Mouse (Mus musculus) gastrocnemius, adult 8-10 months (tissue): ENCODE results near the gene Casc1. TPM values are rescaled to one million over a fixed set of nuclear protein-coding genes. Genes with fewer than 3 reads are reported as not detected.

Experiments used
- DNase-seq, 2 experiments: peaks; one replicate each; pipeline ENCODE4 v3.0.0; 2022; ENCODE audit warnings: low spot score in 2 of 2
- total RNA-seq, 4 experiments: library from RNA; stranded (reverse); gene quantifications; 2 replicates each; pipeline ENCODE4 v1.2.4; 2022

Gene Casc1
- total RNA-seq, 4 experiments from 2014 or later: 0.15 to 0.17 TPM; not detected in 2

GRCm38 (mm10) chr6:145204440-145204839, 6.4 kb downstream of the Casc1 start:
- no peak for DNase-seq

GRCm38 (mm10) chr6:145202432-145203125, 8.2 kb downstream of the Casc1 start:
- DNase-seq: no peak

DNA sequence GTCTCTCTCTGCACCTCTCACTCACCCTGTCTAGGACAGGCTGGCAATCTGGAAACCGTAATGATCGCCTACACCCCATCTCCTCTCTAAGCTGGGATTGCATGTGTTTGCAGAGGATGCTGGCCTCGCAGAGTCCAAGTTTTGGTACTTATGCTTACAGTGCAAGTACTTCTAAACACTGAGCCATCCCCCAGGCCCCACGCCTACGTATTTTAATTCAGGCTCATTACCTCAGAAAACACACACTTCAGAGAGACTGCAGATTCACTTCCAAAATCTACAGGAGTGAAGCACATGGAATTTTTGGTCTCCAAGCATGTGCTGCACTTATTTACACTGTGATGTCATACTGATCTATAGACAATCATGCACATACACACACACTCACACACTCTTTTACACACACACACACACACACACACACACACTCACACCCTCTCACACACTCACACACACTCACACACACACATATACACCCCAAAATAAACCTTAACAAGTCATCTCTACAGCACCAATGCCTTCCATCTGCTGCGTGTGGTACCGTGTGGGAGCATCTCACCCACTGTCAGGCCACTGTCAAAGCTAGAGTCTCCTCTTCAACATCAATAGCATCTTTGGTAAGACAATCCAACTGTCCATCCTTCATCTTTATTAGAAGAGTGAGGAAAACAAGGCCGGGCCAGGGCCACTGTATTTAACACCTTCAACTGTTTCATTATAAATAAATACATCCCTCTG, 12.7 kb downstream of the Casc1 start:
- DNase-seq: no peak

DNA sequence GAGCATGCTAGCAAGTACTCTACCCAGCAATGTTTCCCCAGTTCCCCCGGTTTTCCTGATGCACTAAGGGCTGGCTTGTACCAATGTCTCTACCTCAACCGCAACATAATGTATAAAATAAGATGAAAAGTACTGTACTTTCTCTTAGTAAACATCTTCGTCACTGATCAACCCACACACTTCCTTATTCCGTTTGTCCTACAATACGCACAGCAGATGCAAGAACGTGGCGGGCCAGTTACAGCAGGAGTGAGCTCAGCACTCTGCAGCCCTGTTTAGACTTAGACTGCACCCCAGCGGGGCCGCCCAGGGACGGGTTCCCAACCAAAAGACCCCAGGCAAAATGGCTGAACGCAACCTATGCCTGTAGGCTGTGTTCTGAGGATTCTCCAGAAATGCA, 17.4 kb downstream of the Casc1 start:
- DNase-seq: no peak

- DNase-seq: no peak
Observed at GRCm38 (mm10) chr6:145193038-145193437, 17.8 kb downstream of the Casc1 start.

DNA sequence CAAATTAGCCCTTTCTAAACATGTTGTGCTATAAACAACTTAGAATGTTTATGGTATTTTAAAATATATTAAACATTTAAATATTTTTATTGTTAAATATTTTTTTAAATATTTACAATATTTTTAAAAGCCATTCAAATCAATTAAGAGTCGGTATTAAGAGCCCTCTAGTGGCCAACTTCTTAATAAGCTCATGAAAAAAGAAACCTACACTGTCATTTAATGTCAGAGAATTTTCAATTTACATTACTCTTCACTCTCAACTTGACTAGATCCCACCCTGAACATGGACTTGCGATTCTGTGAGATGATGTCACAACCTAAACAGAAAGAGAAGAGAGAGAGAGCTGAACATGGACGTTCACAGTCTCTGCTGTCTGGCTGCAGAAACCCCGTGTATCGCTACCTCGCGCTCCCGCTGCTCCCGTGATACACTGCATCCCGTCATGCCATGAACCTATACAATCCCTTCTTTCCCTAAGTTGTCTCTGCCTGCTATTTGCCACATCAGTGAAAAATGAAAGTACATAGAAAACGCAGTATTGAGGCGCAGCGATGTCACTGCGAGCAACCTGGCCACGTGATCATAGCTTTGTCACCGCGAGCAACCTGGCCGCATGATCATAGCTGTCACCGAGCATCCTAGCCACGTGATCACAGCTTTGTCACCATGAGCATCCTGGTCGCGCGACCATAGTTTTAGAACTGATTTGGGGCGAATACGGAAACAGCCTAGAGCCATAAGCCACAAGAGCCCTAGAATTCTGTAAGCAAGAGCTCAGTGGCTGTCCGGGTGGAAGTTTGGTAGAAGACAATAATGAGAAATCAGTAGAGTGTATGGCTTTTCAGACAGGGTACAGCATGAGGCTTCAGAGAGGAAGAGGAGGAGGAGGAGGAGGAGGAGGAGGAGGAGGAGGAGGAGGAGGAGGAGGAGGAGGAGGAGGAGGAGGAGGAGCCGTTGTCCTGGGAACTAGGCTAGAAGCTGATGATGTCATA, 23.4 kb downstream of the Casc1 start:
- no peak for DNase-seq

DNA sequence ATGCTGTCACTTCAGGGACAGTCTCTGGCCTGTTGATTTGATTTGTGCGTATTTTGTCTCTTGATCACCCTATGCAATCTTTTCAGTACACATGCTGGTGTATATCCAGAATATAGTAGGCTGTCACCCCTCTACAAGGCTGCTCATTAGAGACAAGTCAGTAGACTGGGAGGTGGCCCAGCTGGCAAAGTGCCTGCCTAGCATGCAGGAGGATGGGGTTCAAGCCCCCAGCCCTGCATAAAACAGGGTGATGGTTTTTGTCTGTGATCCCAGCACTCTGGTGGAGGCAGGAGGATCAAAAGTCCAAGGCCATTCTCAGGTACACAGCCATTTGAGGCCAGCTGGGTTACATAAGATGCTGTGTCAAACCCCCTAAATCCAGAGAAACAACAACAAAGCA, 24.7 kb downstream of the Casc1 start:
- DNase-seq: no peak

GRCm38 (mm10) chr6:145182044-145182443, 28.8 kb downstream of the Casc1 start:
- peak; percentile 20 to 23 for DNase-seq

GRCm38 (mm10) chr6:145179665-145180064, 31.1 kb downstream of the Casc1 start:
- DNase-seq: peak in 1 of 2 experiments; percentile 26

DNA sequence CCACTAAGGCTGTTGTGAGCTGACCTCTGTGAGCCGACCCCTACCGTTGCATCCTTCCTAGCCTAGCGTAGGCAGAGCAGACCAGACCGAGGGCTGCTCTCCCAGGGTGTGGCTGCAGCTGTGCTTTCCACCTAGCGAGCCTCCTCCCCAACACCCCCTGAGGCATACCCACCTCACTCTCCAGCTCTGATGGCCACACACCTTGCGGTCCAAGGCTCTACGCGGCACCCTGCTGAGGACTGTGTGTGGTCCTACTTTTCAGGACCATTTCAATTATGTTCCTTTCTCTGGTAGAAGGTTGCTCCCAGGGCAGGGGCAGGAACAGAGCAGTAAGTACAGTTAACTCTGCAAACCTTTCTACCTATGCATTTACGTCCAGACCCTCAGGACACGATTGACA, 34.3 kb downstream of the Casc1 start:
- no peak for DNase-seq

- no peak for DNase-seq
Observed at GRCm38 (mm10) chr6:145175571-145175981, 35.2 kb downstream of the Casc1 start.

DNA sequence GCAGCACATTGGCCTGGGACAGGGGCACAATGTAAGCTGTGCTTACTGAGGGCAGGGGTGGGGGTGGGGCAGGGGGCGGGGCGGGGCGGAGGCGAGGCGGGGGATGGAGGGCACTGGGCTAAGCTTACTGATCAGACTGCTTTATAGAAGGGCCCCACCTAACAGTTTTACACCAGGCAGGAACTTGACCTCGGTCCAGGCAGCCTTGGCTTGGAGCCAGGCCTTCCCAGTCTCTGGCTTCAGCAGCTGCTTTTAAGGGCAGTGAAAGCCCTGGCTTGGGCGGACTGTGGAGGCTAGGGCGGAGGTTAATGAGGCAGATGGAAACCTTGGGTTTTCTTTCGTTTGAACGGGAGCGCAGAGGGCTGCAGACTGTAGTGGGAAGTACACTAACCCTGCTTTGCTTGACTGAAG, 37.0 kb downstream of the Casc1 start:
- peak; percentile 65 to 71 for DNase-seq

DNA sequence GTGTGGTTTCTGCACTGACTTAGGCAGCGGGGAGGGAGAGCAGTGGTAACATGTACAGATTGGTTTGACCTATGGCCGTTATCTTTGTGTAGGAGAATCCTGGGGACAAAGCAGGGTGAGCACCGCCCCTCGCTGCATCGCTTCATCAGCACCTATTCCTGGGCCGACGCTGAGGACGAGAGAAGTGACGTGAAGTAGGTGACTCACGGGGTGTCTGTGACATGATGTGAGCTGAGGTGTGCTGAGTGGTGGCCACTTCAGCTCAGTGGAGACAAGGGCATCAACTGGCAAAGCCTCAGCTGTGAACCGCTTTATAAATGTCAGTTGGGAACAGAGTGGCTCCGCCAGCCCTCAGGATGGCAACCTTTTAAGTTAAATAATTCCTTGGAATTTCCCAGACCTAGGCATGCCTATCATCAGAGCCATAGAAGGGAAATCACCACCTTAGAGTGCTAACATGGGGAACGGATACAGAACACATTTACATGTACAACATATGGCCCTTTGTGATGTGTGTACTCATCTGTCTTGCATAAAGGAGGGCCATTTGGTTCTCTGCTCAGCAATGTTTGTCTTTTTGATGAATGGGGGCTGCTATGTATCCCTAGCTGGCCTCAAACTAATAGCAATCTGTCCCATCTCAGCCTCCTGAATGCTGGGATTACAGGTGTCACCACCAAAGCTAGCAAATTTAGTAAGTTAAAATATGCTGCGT, 38.8 kb downstream of the Casc1 start:
- no peak for DNase-seq

GRCm38 (mm10) chr6:145160581-145160980, 50.2 kb downstream of the Casc1 start:
- no peak for DNase-seq

- DNase-seq: no peak
Observed at GRCm38 (mm10) chr6:145158619-145159018, 52.2 kb downstream of the Casc1 start.

DNA sequence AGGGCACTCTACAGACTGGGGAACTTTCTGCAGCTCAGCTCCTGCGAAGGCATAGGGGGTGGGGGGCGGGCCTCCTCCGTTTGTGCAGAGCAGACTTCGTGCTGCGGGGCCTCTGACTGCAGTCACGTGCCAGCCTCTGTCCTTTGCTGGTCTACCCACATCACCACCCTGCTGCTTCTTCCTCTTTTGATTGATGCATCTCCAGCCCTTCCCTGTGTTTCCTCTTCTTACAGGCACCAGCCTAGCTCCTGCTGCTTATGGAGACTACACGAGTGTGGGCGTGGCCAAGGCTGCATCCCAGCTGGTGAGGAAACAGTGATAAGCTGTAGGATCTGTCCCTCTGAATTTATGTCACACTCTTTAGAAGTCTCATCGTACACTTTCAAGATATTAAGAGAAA, 61.8 kb downstream of the Casc1 start:
- no peak for DNase-seq

GRCm38 (mm10) chr6:145147716-145148115, 63.1 kb downstream of the Casc1 start:
- DNase-seq: no peak

- no peak for DNase-seq
Observed at GRCm38 (mm10) chr6:145145173-145145572, 65.6 kb downstream of the Casc1 start.

- DNase-seq: no peak
Observed at GRCm38 (mm10) chr6:145141827-145142226, 69.0 kb downstream of the Casc1 start.

- DNase-seq: no peak
Observed at GRCm38 (mm10) chr6:145140706-145141105, 70.1 kb downstream of the Casc1 start.
